Comparison of ENCODE assay signal across 20 mouse cellular contexts in the genomic region with DNA sequence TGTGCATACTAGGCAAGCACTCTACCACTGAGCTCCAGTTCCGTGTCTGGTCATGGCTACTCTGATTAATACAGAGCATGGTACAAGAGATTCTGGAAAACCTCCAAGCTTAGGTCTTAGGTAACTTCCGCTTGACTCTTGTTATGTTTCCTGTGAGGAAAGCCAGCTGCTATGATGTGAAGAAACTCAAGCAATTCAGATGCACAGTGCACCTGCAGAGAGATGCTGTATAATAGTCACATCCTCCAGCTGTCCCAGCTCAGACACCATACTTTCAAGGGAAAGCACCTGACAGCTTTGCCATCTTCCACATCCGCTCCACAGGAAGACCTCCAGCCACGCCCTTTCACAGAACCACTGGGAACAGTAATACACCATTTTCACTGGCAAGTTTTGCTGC. TPM values are rescaled to one million over a fixed set of nuclear protein-coding genes. Genes with fewer than 3 reads are reported as not detected.
DNase-seq lines count a peak whose midpoint lies in the region; ATAC-seq lines count a peak whose summit lies in the region.
"Had no signal": no experiment of that assay in that cellular context is flagged by ENCODE, and none has a peak within 500 bp of the region (broad histone marks: within the 10 kb centered on the region; RNA-seq: fewer than 3 reads in every experiment).

No protein-coding gene starts in this region.

- peak; percentile 91 for ATAC-seq in inflammation-experienced regulatory T-cells, adult 6 months
- ATAC-seq: forebrain, embryonic 13.5 days; liver, embryonic 12.5 days; midbrain, embryonic 16.5 days; Patski had no signal

- peak; percentile 79 for DNase-seq in thymus, postnatal 0 days (ENCODE audit: low spot score)
- no peak for DNase-seq in thymus, postnatal 10 days (ENCODE audit: low spot score in 2 of 2)
- DNase-seq in R1 (ENCODE audit: low read depth, low spot score): peak; percentile 34
- no peak for DNase-seq in c-Kit-positive CD71-positive TER-119-positive erythroid progenitor cells, embryonic 14.5 days (ENCODE audit: low spot score)
- no peak for DNase-seq in spleen, postnatal 14 days (ENCODE audit: low spot score in 2 of 2)
- DNase-seq in left cerebral cortex, adult 11 months (ENCODE audit: low spot score): no peak
- DNase-seq: adrenal gland, adult 8-10 months; cerebellum, adult 2 months; cerebellum, postnatal 25 days; gastrocnemius, postnatal 10 days; heart, postnatal 14 days; kidney, adult 8-10 months; kidney, postnatal 10 days; lung, adult 18-20 months; lung, postnatal 4 days had no signal

RNA-seq across cellular contexts. Expression of a gene that starts 21.7 kb away (rescaled TPM):
- polyA plus RNA-seq in thymus, postnatal 0 days (2015; fragmentation: Nextera tagmentation; extraction: Ambion mirVana): 38.6 and 46.5 TPM in 2 replicates
- 10 to 100 TPM in 2 of 3 experiments, 1 to 10 TPM in 1; 7.1 to 14.5 (median 10.9) TPM for polyA plus RNA-seq in inflammation-experienced regulatory T-cells, adult 6 months (2017; shearing (Covaris generic))

Comparison
In these comparisons a context has a peak if more than half of its experiments do, and no peak if none do; other contexts are left out.
1. DNase-seq: peak in thymus, postnatal 0 days (single experiment) and R1 (single experiment); none in thymus, postnatal 10 days (0 of 2), c-Kit-positive CD71-positive TER-119-positive erythroid progenitor cells, embryonic 14.5 days (single experiment), spleen, postnatal 14 days (0 of 2) and left cerebral cortex, adult 11 months (single experiment).